Mouse (Mus musculus): ENCODE measurements around the gene Rfx1.

Gene Rfx1

GRCm38 (mm10) chr8:84063861-84064610 lies 2.6 kb upstream of the Rfx1 start:
- DNase-seq (ENCODE audit: low spot score) = no peak

DNA sequence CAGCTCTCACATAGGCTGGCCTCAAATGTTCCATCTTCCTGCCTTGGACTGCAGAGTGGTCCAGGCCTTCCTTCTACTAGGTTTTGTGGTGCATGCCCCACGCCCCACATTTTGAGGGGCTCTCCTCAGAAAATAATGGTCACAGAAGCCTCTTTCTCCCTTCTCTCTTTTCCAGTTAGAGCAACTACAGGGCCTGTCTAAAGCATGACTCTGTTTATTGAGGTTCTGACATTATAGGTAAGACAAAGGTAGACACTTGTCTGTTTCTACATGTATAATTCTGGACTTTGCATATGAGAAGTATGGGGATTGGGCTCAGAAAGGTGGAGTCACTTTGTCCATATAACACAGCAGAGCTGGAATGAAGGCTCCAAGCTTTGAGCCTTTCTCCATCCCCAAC lies 1.6 kb upstream of the Rfx1 start, which contains the start of gene Gm10643:
Gene Gm10643 (minus strand): TSS at position 101 of the 400 bp plus-strand sequence.
- no peak for DNase-seq (ENCODE audit: low spot score)

- no peak for DNase-seq (ENCODE audit: low spot score)
Observed at GRCm38 (mm10) chr8:84065457-84066072, 1.1 kb upstream of the Rfx1 start.

DNA sequence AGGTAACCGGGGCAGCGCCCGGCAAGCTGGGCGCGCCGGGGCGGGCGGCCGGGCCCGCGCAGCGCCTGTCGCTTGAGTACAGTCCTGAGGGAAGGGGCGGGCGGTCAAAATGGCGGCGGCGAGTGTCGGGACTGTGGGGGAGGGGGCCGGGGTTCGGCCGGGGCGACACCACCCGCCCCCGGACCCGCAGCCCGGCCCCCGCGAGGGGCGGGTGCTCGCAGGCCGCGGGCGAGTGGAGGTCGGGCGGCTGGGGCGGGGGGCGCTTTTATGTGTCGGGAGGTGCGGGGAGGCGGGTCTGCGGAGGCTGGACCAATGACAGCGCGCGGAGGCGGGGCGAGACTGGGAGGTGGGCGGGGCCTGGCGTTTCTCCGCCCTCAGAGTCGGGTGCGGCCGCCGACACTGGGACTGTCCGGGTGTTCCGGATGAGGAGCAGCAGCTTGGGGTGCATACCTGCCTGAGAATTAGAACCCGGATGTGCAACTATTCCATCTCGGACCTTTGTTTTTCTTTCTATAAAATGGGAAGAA lies 476 bp downstream of the Rfx1 start:
- peak; percentile 99 for DNase-seq (ENCODE audit: low spot score)

DNA sequence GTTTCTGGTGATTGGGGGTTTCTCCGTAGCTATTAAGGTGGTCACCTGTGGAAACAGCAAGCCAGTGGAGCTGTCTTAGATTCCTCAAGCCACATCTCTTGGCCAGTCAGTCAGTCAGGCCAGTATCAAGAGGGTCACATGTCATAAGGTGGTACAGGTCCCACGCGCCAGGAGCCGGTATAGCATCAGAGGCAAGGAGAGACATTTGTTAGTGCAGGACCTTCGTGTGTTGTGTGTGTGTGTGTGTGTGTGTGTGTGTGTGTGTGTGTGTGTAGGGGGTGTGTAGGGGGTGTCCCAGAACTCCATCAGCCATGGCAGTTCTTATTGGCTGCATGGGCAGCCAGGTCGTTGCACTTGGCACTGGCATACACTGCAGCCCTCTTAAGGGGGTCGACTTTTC lies 1.3 kb downstream of the Rfx1 start:
- DNase-seq (ENCODE audit: low spot score) = no peak

DNA sequence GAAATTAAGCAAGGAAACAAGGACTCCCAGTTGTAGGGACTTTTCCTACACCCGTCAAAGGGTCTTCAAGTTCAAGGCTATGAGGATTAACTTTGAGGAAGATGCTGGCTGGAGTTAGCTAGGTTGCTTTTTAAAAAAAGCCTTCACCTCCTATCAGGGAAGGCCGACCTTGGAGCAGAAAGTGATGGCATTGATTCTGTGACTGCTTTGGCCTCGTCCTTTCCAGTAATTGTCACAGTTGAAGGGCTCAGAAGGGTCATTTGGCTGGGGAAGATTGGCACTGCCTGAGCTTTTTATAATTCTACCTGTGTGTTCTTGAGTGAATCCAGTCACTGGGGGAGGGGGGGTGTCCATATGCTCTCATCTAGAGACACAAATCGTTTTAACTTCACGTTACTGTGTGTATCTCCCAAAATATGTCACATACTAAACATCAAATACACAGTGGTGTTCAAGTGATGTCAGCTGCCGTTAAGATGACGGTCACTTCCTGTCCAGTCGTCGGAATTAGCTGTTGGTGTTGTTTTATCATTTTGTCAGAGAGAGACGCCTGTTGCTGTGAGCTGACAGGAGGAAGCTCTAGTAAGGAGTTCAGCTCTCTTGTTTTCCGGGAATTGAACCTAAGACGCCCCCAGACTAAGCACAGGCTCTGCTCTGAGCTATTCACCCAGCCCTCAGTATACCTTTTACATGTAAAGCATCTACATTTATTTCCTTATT lies 1.8 kb downstream of the Rfx1 start:
- DNase-seq (ENCODE audit: low spot score) = no peak

DNA sequence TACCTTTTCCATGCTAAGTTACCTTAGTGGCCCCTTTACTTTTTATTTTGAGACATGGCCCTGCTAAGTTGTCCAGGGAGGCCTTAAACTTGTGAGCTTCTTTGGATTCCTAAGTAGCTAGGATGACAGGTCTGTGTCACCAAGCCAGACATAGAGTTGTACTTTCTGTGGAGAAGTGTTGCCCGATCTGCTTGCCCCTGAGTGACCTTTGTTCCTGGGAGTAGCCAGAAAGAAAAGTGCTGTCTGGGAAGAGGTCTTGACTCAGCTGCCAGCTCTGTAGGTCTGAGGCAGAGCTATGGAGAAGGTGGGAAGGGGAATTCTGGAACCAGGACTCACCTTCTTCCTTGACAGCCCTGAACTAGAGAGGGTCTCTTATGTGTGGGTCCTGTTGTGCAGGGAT lies 2.5 kb downstream of the Rfx1 start:
- no peak for DNase-seq (ENCODE audit: low spot score)

GRCm38 (mm10) chr8:84069750-84070149 lies 3.1 kb downstream of the Rfx1 start:
- no peak for DNase-seq (ENCODE audit: low spot score)

DNA sequence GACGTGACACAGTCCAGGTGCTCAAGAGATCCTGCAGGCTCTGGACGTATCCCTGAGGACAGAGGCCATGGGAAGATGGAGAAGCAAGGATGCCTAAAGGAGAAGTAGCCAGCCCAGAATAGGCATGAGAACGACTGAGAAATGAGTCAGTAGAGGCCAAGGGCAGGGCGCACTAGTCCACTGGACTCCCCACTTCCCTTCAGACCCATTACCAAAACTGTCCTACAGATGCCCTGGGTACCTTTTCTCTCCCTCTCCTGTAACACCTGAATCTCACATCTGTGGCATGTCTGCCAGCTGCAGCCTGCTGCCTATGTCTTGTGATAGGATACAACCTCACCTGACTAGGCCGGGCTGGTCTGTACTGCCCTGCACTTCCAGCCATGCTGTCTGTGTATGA lies 3.6 kb downstream of the Rfx1 start:
- no peak for DNase-seq (ENCODE audit: low spot score)

- no peak for DNase-seq (ENCODE audit: low spot score)
Observed at GRCm38 (mm10) chr8:84070667-84071066, 4.0 kb downstream of the Rfx1 start.

DNA sequence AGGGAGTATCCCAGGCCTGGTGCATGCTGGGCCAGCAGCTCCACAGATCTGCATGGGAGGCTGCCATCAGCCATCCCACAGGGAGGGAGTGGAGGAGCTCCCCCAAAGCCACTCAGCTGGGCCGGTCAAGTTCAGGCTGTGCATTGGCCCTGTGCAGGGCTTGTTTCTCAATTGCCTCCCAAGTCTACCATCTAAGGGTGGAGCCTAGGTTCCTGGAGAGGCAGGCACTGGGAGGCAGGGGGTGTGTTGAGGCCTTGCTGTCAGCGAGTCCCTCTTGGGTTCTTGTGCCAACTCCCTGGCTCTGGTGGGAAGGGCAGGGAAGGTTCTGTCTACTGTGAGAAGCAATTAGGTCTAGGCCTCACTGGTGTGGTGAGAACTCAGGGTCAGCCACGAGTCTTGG lies 5.3 kb downstream of the Rfx1 start:
- no peak for DNase-seq (ENCODE audit: low spot score)

GRCm38 (mm10) chr8:84072321-84072720 lies 5.7 kb downstream of the Rfx1 start:
- no peak for DNase-seq (ENCODE audit: low spot score)

GRCm38 (mm10) chr8:84073230-84073976 lies 6.8 kb downstream of the Rfx1 start:
- DNase-seq (ENCODE audit: low spot score) = no peak

DNA sequence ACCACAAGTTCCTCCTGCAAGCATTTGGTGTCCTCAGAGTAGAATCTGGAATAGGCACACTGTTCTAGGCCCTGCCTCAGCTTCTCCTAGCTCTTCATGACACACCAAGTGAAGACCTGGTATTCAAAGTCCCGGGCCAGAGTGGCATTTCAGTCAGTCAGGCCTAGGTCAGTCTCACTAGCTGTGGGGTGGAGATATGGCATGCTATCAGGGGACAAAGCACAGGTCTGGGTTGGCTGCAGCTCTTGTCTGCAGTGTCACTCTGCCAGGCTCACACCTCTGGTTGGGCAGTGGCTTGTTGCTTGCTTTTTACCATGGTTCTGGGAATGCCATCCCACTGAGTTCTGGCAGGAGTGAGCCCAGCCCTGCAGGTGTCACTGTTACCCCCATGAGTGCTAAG lies 9.8 kb downstream of the Rfx1 start:
- DNase-seq (ENCODE audit: low spot score) = no peak

- no peak for DNase-seq (ENCODE audit: low spot score)
Observed at GRCm38 (mm10) chr8:84076849-84077248, 10.2 kb downstream of the Rfx1 start.

DNA sequence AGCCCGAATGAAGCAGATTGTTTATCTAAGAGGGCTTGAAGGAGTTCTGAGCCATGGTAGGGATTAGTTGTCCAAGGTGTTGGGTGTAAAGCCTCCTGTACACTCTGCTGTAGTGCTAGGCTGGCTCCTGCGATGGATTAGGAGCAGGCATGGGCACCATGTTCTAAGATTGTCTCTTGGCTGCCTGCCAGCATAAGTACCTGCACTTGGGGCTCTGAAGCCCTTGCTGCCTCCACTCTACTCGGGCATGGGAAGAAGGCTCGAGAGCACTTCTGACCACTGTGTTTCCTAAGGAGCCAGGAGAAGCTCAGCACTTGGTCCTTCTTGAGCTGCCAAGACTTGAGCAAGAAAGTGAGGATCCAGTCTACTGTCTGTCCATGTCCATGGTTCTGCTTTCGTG lies 12.6 kb downstream of the Rfx1 start:
- DNase-seq (ENCODE audit: low spot score) = no peak

- DNase-seq (ENCODE audit: low spot score) = no peak
Observed at GRCm38 (mm10) chr8:84083829-84084241, 17.2 kb downstream of the Rfx1 start.

GRCm38 (mm10) chr8:84084341-84085115 lies 17.9 kb downstream of the Rfx1 start:
- DNase-seq (ENCODE audit: low spot score) = no peak

DNA sequence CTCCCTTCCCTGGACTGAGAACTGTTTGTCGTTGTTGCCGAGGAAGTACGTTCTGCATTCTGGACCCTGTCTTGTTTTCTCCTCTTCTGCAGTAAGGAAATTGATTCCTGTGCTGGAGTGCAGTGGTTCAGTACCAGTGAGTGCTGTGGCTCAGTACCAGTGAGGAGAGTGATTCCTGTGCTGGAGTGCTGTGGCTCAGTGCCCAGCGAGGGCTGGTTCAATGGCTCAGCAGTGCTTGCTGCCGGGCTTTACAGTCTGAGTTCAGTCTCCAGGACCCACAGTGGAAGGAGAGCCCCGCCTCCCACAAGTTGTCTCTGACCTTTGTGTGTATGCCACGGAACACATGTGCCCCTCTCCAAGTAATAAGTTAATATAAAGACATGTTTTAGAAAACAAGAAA lies 20.5 kb downstream of the Rfx1 start:
- no peak for DNase-seq (ENCODE audit: low spot score)

DNA sequence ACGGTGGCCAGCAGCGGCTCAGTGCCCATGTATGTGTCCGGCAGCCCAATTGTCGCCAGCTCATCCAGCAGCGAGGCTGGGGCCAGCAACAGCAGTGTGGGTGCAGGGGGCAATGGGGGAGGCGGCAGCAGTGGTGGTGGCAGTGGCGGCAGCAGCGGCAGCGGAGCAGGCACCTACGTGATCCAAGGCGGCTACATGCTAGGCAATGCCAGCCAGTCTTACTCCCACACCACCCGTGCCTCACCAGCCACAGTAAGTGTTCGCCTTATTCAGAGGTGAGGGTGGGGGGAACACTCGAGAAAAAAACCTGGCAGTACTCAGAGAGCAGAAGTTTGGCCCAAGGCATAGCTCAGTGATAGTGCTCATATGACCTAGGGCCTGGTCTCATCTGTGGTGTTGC lies 21.2 kb downstream of the Rfx1 start:
- no peak for DNase-seq (ENCODE audit: low spot score)

GRCm38 (mm10) chr8:84089277-84089676 lies 22.6 kb downstream of the Rfx1 start:
- no peak for DNase-seq (ENCODE audit: low spot score)
